Mouse (Mus musculus): ENCODE results near the gene Slc12a3.

GRCm38 (mm10) chr8:94354571-94354970, 25.6 kb downstream of the Slc12a3 start:
- TF ChIP-seq CTCF (IDR thresholded peaks at IDR 0.05) = no peak
- peak; percentile 96 for TF ChIP-seq EP300 (IDR thresholded peaks at IDR 0.05; ENCODE audit: insufficient read depth, low read depth, low read length)
